Mouse (Mus musculus) CH12.LX (cell line): ENCODE data around the gene Gramd1b. TPM values are rescaled to one million over a fixed set of nuclear protein-coding genes. Genes with fewer than 3 reads are reported as not detected.

Source experiments
- DNase-seq: peaks from one replicate; pipeline ENCODE4 v3.0.0-alpha.2; 2013; ENCODE audit errors: extremely low read depth
- H3K27ac ChIP-seq: 2 replicates; pipeline ENCODE4 v1.5.1; 2012; ENCODE audit warnings: low read depth, mild to moderate bottlenecking, control low read depth, moderate library complexity; ENCODE audit not compliant: insufficient read depth
- H3K27me3 ChIP-seq: replicated peaks from 2 replicates; pipeline ENCODE3; 2012; ENCODE audit warnings: inconsistent platforms
- H3K36me3 ChIP-seq, 2 experiments: replicated peaks in 1 of 2; 2 replicates each; pipeline versions ENCODE3 to v1.6.1; 2012; ENCODE audit warnings: inconsistent platforms in 1 of 2, low read length in 1 of 2, mild to moderate bottlenecking in 1 of 2, mixed read lengths in 1 of 2, moderate library complexity in 1 of 2; ENCODE audit not compliant: control insufficient read depth in 1 of 2, insufficient read depth in 1 of 2
- H3K4me1 ChIP-seq, 2 experiments: 2 replicates each; pipeline ENCODE4 v1.6.1; 2012; ENCODE audit warnings: inconsistent platforms in 1 of 2, moderate library complexity in 1 of 2; ENCODE audit not compliant: insufficient read depth in 2 of 2, control insufficient read depth in 1 of 2
- H3K4me2 ChIP-seq: 2 replicates; pipeline ENCODE4 v1.6.1; 2012; ENCODE audit warnings: low read depth, mild to moderate bottlenecking, control low read depth; ENCODE audit not compliant: poor library complexity, insufficient read depth, severe bottlenecking
- H3K4me3 ChIP-seq, 3 experiments: fragments of 150-350 bp in 1 of 3; sonication (generic) in 1 of 3; replicated peaks in 1 of 3; 2 replicates each; pipeline versions ENCODE3 to v1.5.1; 2011 to 2012; ENCODE audit warnings: low read depth in 2 of 3, low read length in 2 of 3, mild to moderate bottlenecking in 2 of 3, moderate library complexity in 2 of 3, control low read depth in 1 of 3, improper control_type of control experiment in 1 of 3, inconsistent platforms in 1 of 3, mixed read lengths in 1 of 3; ENCODE audit not compliant: poor library complexity in 1 of 3
- H3K79me2 ChIP-seq: replicated peaks from 2 replicates; pipeline ENCODE4 v1.6.1; 2012; ENCODE audit warnings: mild to moderate bottlenecking, moderate library complexity; ENCODE audit not compliant: control insufficient read depth, poor library complexity, insufficient read depth, severe bottlenecking; ENCODE audit errors: extremely low read depth
- H3K9ac ChIP-seq: 2 replicates; pipeline ENCODE4 v1.6.1; 2012; ENCODE audit warnings: low read depth, mild to moderate bottlenecking, control low read depth, moderate library complexity; ENCODE audit not compliant: insufficient read depth
- H3K9me3 ChIP-seq: replicated peaks from 2 replicates; pipeline ENCODE3; 2012; ENCODE audit warnings: low read length, inconsistent platforms, mixed read lengths
- CHD1 ChIP-seq: IDR thresholded peaks from 2 replicates; pipeline ENCODE4 v1.6.1; 2012; ENCODE audit warnings: low read depth, low read length, improper control_type of control experiment, inconsistent platforms
- E2F4 ChIP-seq: IDR thresholded peaks from 2 replicates; pipeline ENCODE4 v1.6.1; 2011; ENCODE audit warnings: low read depth, low read length, improper control_type of control experiment; ENCODE audit not compliant: insufficient replicate concordance
- IRF4 ChIP-seq: IDR thresholded peaks from 2 replicates; pipeline ENCODE4 v1.6.1; 2014; ENCODE audit warnings: low read depth, mild to moderate bottlenecking, inconsistent platforms, low read length, improper control_type of control experiment
- JUND ChIP-seq: conservative IDR thresholded peaks from 2 replicates; pipeline ENCODE4 v1.6.1; 2011; ENCODE audit warnings: low read depth, low read length, improper control_type of control experiment
- MAFK ChIP-seq: IDR thresholded peaks from 2 replicates; pipeline ENCODE4 v1.6.1; 2011; ENCODE audit warnings: low read length, improper control_type of control experiment; ENCODE audit not compliant: insufficient replicate concordance
- MYC ChIP-seq: IDR thresholded peaks from 2 replicates; pipeline ENCODE4 v1.6.1; 2011; ENCODE audit warnings: low read depth, mild to moderate bottlenecking, improper control_type of control experiment, low read length
- POLR2A ChIP-seq: IDR thresholded peaks from 2 replicates; pipeline ENCODE4 v1.6.1; 2011; ENCODE audit warnings: low read depth, mild to moderate bottlenecking, improper control_type of control experiment, low read length
- POLR2AphosphoS2 ChIP-seq: IDR thresholded peaks from 2 replicates; pipeline ENCODE4 v1.6.1; 2011; ENCODE audit warnings: low read depth, low read length, improper control_type of control experiment
- RAD21 ChIP-seq: IDR thresholded peaks from 2 replicates; pipeline ENCODE4 v1.6.1; 2011; ENCODE audit warnings: low read depth, mild to moderate bottlenecking, low read length, improper control_type of control experiment, moderate library complexity
- RCOR1 ChIP-seq: conservative IDR thresholded peaks from 2 replicates; pipeline ENCODE4 v1.6.1; 2012; ENCODE audit warnings: low read depth, mild to moderate bottlenecking, inconsistent platforms, low read length, improper control_type of control experiment
- SIN3A ChIP-seq: IDR thresholded peaks from 2 replicates; pipeline ENCODE4 v1.6.1; 2012; ENCODE audit warnings: low read length, improper control_type of control experiment, inconsistent platforms
- SMC3 ChIP-seq: IDR thresholded peaks from 2 replicates; pipeline ENCODE4 v1.6.1; 2011; ENCODE audit warnings: low read depth, low read length, improper control_type of control experiment
- TBP ChIP-seq: conservative IDR thresholded peaks from 2 replicates; pipeline ENCODE4 v1.6.1; 2011; ENCODE audit warnings: low read depth, low read length, improper control_type of control experiment
- TCF12 ChIP-seq: IDR thresholded peaks from 2 replicates; pipeline ENCODE4 v1.6.1; 2014; ENCODE audit warnings: low read depth, mild to moderate bottlenecking, inconsistent platforms, low read length, improper control_type of control experiment
- USF2 ChIP-seq: conservative IDR thresholded peaks from 2 replicates; pipeline ENCODE4 v1.6.1; 2011; ENCODE audit warnings: low read depth, low read length, improper control_type of control experiment
- ZC3H11A ChIP-seq: IDR thresholded peaks from 2 replicates; pipeline ENCODE4 v1.6.1; 2012; ENCODE audit warnings: low read depth, mild to moderate bottlenecking, inconsistent platforms, low read length, improper control_type of control experiment
- ZMIZ1 ChIP-seq: IDR thresholded peaks from 2 replicates; pipeline ENCODE4 v1.6.1; 2012; ENCODE audit warnings: low read depth, mild to moderate bottlenecking, inconsistent platforms, low read length, improper control_type of control experiment
- ZNF384 ChIP-seq: IDR thresholded peaks from 2 replicates; pipeline ENCODE4 v1.6.1; 2012; ENCODE audit warnings: low read depth, low read length, improper control_type of control experiment, inconsistent platforms
- dilution Hi-C: fragments of 300-500 bp; cut with MboI; formaldehyde crosslinking; loops from 2 replicates; pipeline ENCODE4 v1.14.3; 2020; ENCODE audit warnings: low sequenced_read_pairs; ENCODE audit not compliant: extremely low pct_unique_long_range_greater_than_20kb, extremely low pct_ligation_motif_present
- in situ Hi-C: fragments of 300-500 bp; cut with MboI; formaldehyde crosslinking; loops from 3 replicates; pipeline ENCODE4 v1.14.3; 2019; ENCODE audit warnings: low sequenced_read_pairs, low pct_ligation_motif_present, low pct_unique_long_range_greater_than_20kb, mixed read lengths
- polyA plus RNA-seq: library from polyadenylated mRNA; unstranded; fragments of >175 nt; gene quantifications from 2 replicates; pipeline ENCODE4 v1.2.1, GENCODE M21; 2012; ENCODE audit warnings: low read depth; ENCODE audit not compliant: insufficient read length
- total RNA-seq, 2 experiments: library from RNA; depleted of rRNA; stranded (reverse); fragments of 300-350 nt in 1 of 2; fragments of >200 nt in 1 of 2; gene quantifications; 2 replicates each; pipeline ENCODE4 v1.2.3; 2012 to 2014

Gramd1b gene
- total and polyA plus RNA-seq, 3 experiments, result 13.3 to 40.8 (median 16.7) TPM

DNA sequence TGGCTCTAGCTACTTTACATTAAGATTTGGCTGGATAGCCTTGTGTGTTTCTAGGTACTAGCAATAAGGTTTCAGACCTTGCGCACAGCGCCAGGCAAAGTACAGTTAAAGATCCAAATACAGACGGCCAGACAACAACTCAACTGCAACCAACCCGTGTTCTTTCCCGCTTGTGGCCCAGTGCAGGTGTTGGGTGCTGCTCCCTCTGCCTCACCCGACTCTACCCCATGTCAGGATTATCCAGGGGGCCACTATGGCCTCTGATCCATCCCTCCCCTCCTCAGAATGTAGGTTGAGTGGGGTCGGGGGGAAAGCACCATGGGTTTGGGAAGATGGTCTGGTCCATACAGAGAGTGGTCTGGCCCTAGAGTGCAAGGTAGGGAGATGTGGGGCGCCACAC is 237.9 kb downstream of the Gramd1b start:
- DNase-seq, result no peak
- no peaks in the 10 kb centered on the region for H3K79me2 ChIP-seq
- TF ChIP-seq CHD1 (no peak), POLR2AphosphoS2 (no peak), E2F4 (no peak), ZMIZ1 (no peak), MYC (no peak)
- H3K4me3 ChIP-seq, result no peak overlapping the region
- H3K36me3 ChIP-seq, result peaks cover 17 to 66% of the 10 kb centered on the region in 2 experiments
- no peaks in the 10 kb centered on the region for H3K4me1 ChIP-seq
- dilution Hi-C loops, result no loop called here
- no peak overlapping the region for H3K4me2 ChIP-seq
- no peak overlapping the region for H3K9ac ChIP-seq
- in situ Hi-C loops, result no loop called here
- H3K9me3 ChIP-seq, result no peaks in the 10 kb centered on the region
- no peaks in the 10 kb centered on the region for H3K27me3 ChIP-seq
- H3K27ac ChIP-seq, result no peak overlapping the region

DNA sequence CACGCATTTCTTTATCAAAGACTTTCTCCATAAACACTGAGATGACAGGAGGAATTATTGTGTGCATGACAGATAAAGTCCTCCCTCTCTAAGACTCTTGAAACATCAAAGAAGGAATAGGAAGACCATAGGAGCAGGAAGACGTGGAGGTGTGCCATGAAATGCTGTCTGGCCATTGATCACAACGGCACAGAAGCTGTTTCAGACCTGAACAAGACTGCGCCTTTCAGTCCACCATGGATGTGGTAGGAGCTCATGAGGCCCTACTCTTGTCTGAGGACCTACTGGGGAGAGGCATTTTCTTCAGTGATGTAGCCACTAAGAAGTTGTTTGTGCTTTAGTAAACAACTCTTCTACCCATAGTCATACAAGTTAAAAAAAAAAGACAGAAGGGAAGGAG is 238.7 kb downstream of the Gramd1b start:
- no peak overlapping the region for H3K4me3 ChIP-seq
- TF ChIP-seq JUND (no peak), ZC3H11A (no peak), POLR2A (no peak), TBP (no peak), ZNF384 (no peak), USF2 (no peak), SMC3 (no peak), RCOR1 (no peak), RAD21 (no peak), IRF4 (no peak), SIN3A (no peak), TCF12 (no peak), MAFK (no peak)
- TF ChIP-seq, all 38 proteins: peak for 0
- H3K27me3 ChIP-seq, result no peaks in the 10 kb centered on the region
- no peak overlapping the region for H3K4me2 ChIP-seq
- in situ Hi-C loops, result no loop called here
- dilution Hi-C loops, result no loop called here
- H3K4me1 ChIP-seq, result no peaks in the 10 kb centered on the region
- H3K9ac ChIP-seq, result no peak overlapping the region
- peaks cover 14 to 58% of the 10 kb centered on the region in 2 experiments for H3K36me3 ChIP-seq
- no peak overlapping the region for H3K27ac ChIP-seq
- no peaks in the 10 kb centered on the region for H3K79me2 ChIP-seq
- no peak for DNase-seq
- H3K9me3 ChIP-seq, result no peaks in the 10 kb centered on the region
